Mouse (Mus musculus) A20 (cell line): Measurements from ENCODE around the gene Rgs7.

ENCODE experiments used
- DNase-seq: peaks from one replicate; pipeline ENCODE4 v3.0.0-alpha.2; 2011; ENCODE audit warnings: low read depth, low spot score

Gene Rgs7

GRCm38 (mm10) chr1:175028716-175029204 is 463.5 kb downstream of the Rgs7 start:
- DNase-seq: no peak

- DNase-seq: no peak
Observed at GRCm38 (mm10) chr1:175028267-175028666, 464.0 kb downstream of the Rgs7 start.

GRCm38 (mm10) chr1:175025781-175026309 is 466.5 kb downstream of the Rgs7 start:
- DNase-seq: no peak

GRCm38 (mm10) chr1:175024136-175024535 is 468.2 kb downstream of the Rgs7 start:
- DNase-seq: no peak
